8 mouse cellular contexts compared by ENCODE assay signal in the genomic region with DNA sequence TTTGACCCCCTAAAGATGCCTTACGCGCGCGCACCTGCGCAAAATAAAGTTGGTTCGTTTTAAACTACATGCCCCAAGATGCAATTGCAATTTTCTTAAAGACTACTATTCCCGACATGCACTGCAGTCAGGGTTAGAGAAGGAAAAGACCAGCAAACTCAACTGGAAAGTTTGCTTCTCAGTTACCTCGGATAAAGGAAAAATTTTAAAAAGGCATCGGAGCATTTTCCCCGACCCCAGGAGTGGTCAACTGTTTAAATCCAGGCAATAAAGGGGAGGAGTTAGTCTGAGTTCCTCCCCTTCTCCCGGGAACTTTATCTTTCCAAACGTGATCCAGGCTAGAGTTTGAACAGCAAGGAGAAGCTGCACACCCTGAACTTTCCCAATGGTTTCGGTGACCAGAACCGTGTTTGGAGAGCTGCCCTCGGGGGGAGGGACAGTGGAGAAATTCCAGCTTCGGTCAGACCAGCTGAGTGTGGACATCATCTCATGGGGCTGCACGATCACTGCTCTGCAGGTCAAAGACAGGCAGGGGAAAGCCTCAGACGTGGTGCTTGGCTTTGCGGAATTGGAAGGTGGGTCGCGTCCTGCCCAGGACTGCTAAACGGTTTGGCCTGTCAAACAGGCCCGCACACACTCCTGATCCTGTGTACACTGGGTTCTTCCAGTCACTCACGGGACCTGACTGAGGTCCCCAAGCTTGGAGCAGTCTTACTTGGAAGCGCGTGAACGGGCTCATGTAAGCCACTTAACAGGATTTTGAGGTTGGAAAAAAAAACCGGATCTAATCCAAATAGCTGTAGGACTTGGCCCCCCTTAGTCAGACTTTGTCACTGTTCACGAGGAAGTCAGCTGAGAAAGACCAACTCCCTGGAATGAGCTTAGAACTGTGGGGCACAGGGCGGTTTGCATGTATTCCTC. TPM values are rescaled to one million over a fixed set of nuclear protein-coding genes. Genes with fewer than 3 reads are reported as not detected.
DNase-seq lines count a peak whose midpoint lies in the region; ATAC-seq and TF ChIP-seq lines count a peak whose summit lies in the region.

Gene Galm, plus strand, starts transcription at position 141 of the 921 bp plus-strand sequence.

- no peak for TF ChIP-seq POLR2A in brain, embryonic 14.5 days (IDR thresholded peaks at IDR 0.05; ENCODE audit: borderline replicate concordance, extremely low read depth, insufficient read depth, insufficient read length, poor library complexity, severe bottlenecking)
- no peak for TF ChIP-seq POLR2A in myocyte (IDR thresholded peaks at IDR 0.05; ENCODE audit: insufficient read length, low read depth)

- H3K9me3 ChIP-seq in heart, embryonic 14.5 days (ENCODE audit: control insufficient read depth, low read length) = no peaks in the 10 kb centered on the region
- no peaks in the 10 kb centered on the region for H3K9me3 ChIP-seq in kidney, embryonic 16.5 days (ENCODE audit: low read length)
- H3K9me3 ChIP-seq in liver, embryonic 12.5 days (replicated peaks) = no peaks in the 10 kb centered on the region

- H3K79me2 ChIP-seq in myocyte (ENCODE audit: control insufficient read depth, insufficient read depth) = no peaks in the 10 kb centered on the region

- DNase-seq in CD4-positive, CD25-positive, alpha-beta regulatory T cell, adult 2 months (ENCODE audit: low read depth, low spot score) = peak; percentile 75
- peak; percentile 77 for DNase-seq in brain, embryonic 14.5 days (ENCODE audit: low read depth)
- peak; percentile 61 for DNase-seq in telencephalon, adult 2 months (ENCODE audit: low read depth, low spot score)

- peaks cover 9 to 21% of the 10 kb centered on the region in 2 experiments; a peak in 3 of 4 replicates for H3K4me1 ChIP-seq in heart, embryonic 14.5 days (ENCODE audit: control insufficient read depth in 2 of 2, insufficient read depth in 2 of 2, low read length in 2 of 2)
- H3K4me1 ChIP-seq in kidney, embryonic 16.5 days (ENCODE audit: insufficient read depth, low read length) = peaks cover 20% of the 10 kb centered on the region
- H3K4me1 ChIP-seq in liver, embryonic 12.5 days = peaks cover 18% of the 10 kb centered on the region

- no peaks in the 10 kb centered on the region for H3K27me3 ChIP-seq in heart, embryonic 14.5 days (ENCODE audit: control insufficient read depth, insufficient read depth, low read length)
- H3K27me3 ChIP-seq in kidney, embryonic 16.5 days (ENCODE audit: insufficient read depth, low read length) = no peaks in the 10 kb centered on the region
- H3K27me3 ChIP-seq in liver, embryonic 12.5 days (replicated peaks) = peaks cover 5% of the 10 kb centered on the region
- no peaks in the 10 kb centered on the region for H3K27me3 ChIP-seq in myocyte (ENCODE audit: control insufficient read depth, insufficient read depth, insufficient read length)

- no peak for TF ChIP-seq CTCF in brain, embryonic 14.5 days (IDR thresholded peaks at IDR 0.05; ENCODE audit: borderline replicate concordance, extremely low read depth, insufficient read depth, insufficient read length)

- peak within 1 kb of the TSS; percentile 61 to 78 for H3K4me3 ChIP-seq in heart, embryonic 14.5 days (ENCODE audit: control insufficient read depth in 1 of 2, insufficient read depth in 1 of 2, low read depth in 1 of 2, low read length in 2 of 2)
- H3K4me3 ChIP-seq in kidney, embryonic 16.5 days (ENCODE audit: low read length) = peak within 1 kb of the TSS; percentile 65
- peak within 1 kb of the TSS; percentile 61 for H3K4me3 ChIP-seq in liver, embryonic 12.5 days
- H3K4me3 ChIP-seq in myocyte = peak within 1 kb of the TSS; percentile 26

- peak within 1 kb of the TSS; percentile 87 for H3K4me2 ChIP-seq in heart, embryonic 14.5 days (ENCODE audit: low read length)
- peak within 1 kb of the TSS; percentile 72 for H3K4me2 ChIP-seq in kidney, embryonic 16.5 days (replicated peaks; ENCODE audit: low read depth, low read length)
- H3K4me2 ChIP-seq in liver, embryonic 12.5 days = peak within 1 kb of the TSS; percentile 79
- H3K4me2 ChIP-seq in myocyte (ENCODE audit: low read depth) = peak within 1 kb of the TSS; percentile 77

- ATAC-seq in erythroid progenitor cell, adult 5-6 weeks (replicated peaks; ENCODE audit: low FRiP score, poor library complexity, severe bottlenecking) = peak; percentile 57
- peak; percentile 51; the same call in 1 of the 2 replicates for ATAC-seq in heart, embryonic 14.5 days (ENCODE audit: insufficient number of reproducible peaks, insufficient read depth, low FRiP score, low read depth)
- ATAC-seq in kidney, embryonic 16.5 days (ENCODE audit: low FRiP score, low TSS enrichment) = peak; percentile 84
- peak; percentile 66 for ATAC-seq in liver, embryonic 12.5 days

- H3K27ac ChIP-seq in heart, embryonic 14.5 days (replicated peaks in 1 of 2; ENCODE audit: control insufficient read depth in 1 of 2, insufficient read depth in 1 of 2, low read depth in 2 of 2, low read length in 2 of 2) = peak within 1 kb of the TSS; percentile 80 to 90
- H3K27ac ChIP-seq in kidney, embryonic 16.5 days (ENCODE audit: low read length) = peak within 1 kb of the TSS; percentile 86
- H3K27ac ChIP-seq in liver, embryonic 12.5 days = peak within 1 kb of the TSS; percentile 74

- H3K36me3 ChIP-seq in heart, embryonic 14.5 days (ENCODE audit: control insufficient read depth, insufficient read depth, low read length) = no peaks in the 10 kb centered on the region
- H3K36me3 ChIP-seq in kidney, embryonic 16.5 days (ENCODE audit: insufficient read depth, low read length) = no peaks in the 10 kb centered on the region
- H3K36me3 ChIP-seq in liver, embryonic 12.5 days = no peaks in the 10 kb centered on the region
- no peaks in the 10 kb centered on the region for H3K36me3 ChIP-seq in myocyte (ENCODE audit: control insufficient read depth, insufficient read depth)

- no peak within 1 kb of the TSS for H3ac ChIP-seq in myocyte (ENCODE audit: control insufficient read depth, insufficient read length)

- 4% methylated on average over 30 of the region's 30 CpGs for WGBS in heart, embryonic 14.5 days
- 4% methylated on average over 30 of the region's 30 CpGs for WGBS in kidney, embryonic 16.5 days
- 7% methylated on average over 30 of the region's 30 CpGs for WGBS in liver, embryonic 12.5 days (ENCODE audit: insufficient replicate concordance)

- peak within 1 kb of the TSS; percentile 81 for H3K9ac ChIP-seq in heart, embryonic 14.5 days (ENCODE audit: low read length)
- peak within 1 kb of the TSS; percentile 77 for H3K9ac ChIP-seq in kidney, embryonic 16.5 days (replicated peaks; ENCODE audit: low read length)
- H3K9ac ChIP-seq in liver, embryonic 12.5 days = peak within 1 kb of the TSS; percentile 68

TF ChIP-seq in myocyte, 11 proteins besides CTCF, POLR2A, EP300 and RAD21:
- TF ChIP-seq SRF (IDR thresholded peaks at IDR 0.05; ENCODE audit: control insufficient read depth, insufficient read length, low read depth) (no peak), TCF3 (IDR thresholded peaks at IDR 0.05; ENCODE audit: insufficient read length, low read depth) (no peak), USF1 (IDR thresholded peaks at IDR 0.05; ENCODE audit: low read depth) (no peak), REST (IDR thresholded peaks at IDR 0.05; ENCODE audit: insufficient read depth, insufficient read length) (no peak), CEBPB (IDR thresholded peaks at IDR 0.05; ENCODE audit: insufficient read depth, poor library complexity, severe bottlenecking) (no peak), MYOG (IDR thresholded peaks at IDR 0.05; ENCODE audit: control insufficient read depth in 1 of 3, insufficient read depth in 1 of 3, insufficient read length in 2 of 3, low read depth in 2 of 3) (no peak), MAX (IDR thresholded peaks at IDR 0.05; ENCODE audit: low read depth) (no peak), POLR2AphosphoS2 (IDR thresholded peaks at IDR 0.05; ENCODE audit: insufficient read length, low read depth) (no peak), E2F4 (IDR thresholded peaks at IDR 0.05; ENCODE audit: insufficient read depth) (no peak), TCF12 (IDR thresholded peaks at IDR 0.05; ENCODE audit: insufficient read depth, poor library complexity, severe bottlenecking) (no peak), MYOD1 (IDR thresholded peaks at IDR 0.05; ENCODE audit: control insufficient read depth in 1 of 3, insufficient read length in 2 of 3, low read depth in 2 of 3) (no peak)

RNA-seq across cellular contexts. Expression of gene Galm, which starts in this region (rescaled TPM):
- 2.3 and 2.4 TPM in 2 replicates for polyA plus RNA-seq in brain, embryonic 14.5 days (2012; rRNA removed)
- total RNA-seq in erythroid progenitor cell, adult 5-6 weeks (2015; ENCODE audit: low replicate concordance) = 3.6 TPM in 1 of 2 replicates, not detected in the other
- total RNA-seq in erythroid progenitor cell, adult 5-6 weeks (2017; ENCODE audit: low replicate concordance) = 0.53 and 1.2 TPM in 2 replicates
- 10.7 and 13.7 TPM in 2 replicates for polyA plus RNA-seq in heart, embryonic 14.5 days (2014; fragmentation: Nextera tagmentation; extraction: Ambion mirVana)
- 23.5 and 26.2 TPM in 2 replicates for polyA plus RNA-seq in kidney, embryonic 16.5 days (2015; fragmentation: Nextera tagmentation; extraction: Ambion mirVana)
- 14.6 and 15.2 TPM in 2 replicates for polyA plus RNA-seq in liver, embryonic 12.5 days (2016; fragmentation: Nextera tagmentation; extraction: Ambion mirVana)
- polyA plus RNA-seq in myocyte (2012; fragmentation: generic; extraction: Trizol) = 2.5 TPM

Comparison
In these comparisons a context has a peak if more than half of its experiments do, and no peak if none do; other contexts are left out.
1. Peak in every context shown above with its lines: DNase-seq, ATAC-seq, H3K4me3 ChIP-seq and H3K27ac ChIP-seq.